Mouse (Mus musculus): ENCODE measurements around the gene Mllt3. TPM values are rescaled to one million over a fixed set of nuclear protein-coding genes. Genes with fewer than 3 reads are reported as not detected.
A peak's percentile ranks its signal among the peaks of the same experiment; 100 is the strongest.

The Mllt3 gene
- polyA plus RNA-seq, 1 experiment from 2014 or later = 59.0 TPM

DNA sequence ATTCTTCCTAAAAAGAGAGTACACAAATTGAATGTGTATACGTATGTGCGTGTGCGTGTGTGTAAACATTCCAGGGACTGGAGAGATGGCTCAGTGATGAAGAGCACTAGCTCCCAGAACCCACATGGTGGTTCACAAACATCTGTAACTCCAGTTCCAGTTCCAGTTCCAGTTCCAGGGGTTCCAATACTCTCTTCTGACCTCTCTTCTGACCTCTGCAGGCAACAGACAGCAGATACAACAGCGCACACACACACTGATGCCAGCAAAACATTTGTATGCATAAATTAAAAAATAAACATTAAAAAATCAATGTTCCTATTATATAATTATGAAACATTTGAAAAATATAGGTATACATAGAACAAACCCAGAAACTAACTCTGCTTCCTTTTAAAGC lies 258.6 kb downstream of the Mllt3 start:
- H3K27me3 ChIP-seq (replicated peaks; ENCODE audit: control insufficient read depth, insufficient read depth, low read length) = no peaks in the 10 kb centered on the region
- H3K27ac ChIP-seq (ENCODE audit: low read depth, low read length) = no peak overlapping the region
- no peaks in the 10 kb centered on the region for H3K4me1 ChIP-seq (ENCODE audit: control insufficient read depth, insufficient read depth, low read depth, low read length)
- H3K9ac ChIP-seq (ENCODE audit: low read depth, low read length) = no peak overlapping the region
- WGBS = 91% methylated on average over 4 of the region's 4 CpGs
- H3K36me3 ChIP-seq (ENCODE audit: control insufficient read depth, insufficient read depth, low read length) = peaks cover 6% of the 10 kb centered on the region
- no peak overlapping the region for H3K4me3 ChIP-seq (ENCODE audit: low read length)
- H3K9me3 ChIP-seq (ENCODE audit: control insufficient read depth, low read length) = no peaks in the 10 kb centered on the region
- no peak overlapping the region for H3K4me2 ChIP-seq (ENCODE audit: low read length)
- no peak for ATAC-seq

GRCm38 (mm10) chr4:87767711-87768561 lies 265.2 kb downstream of the Mllt3 start:
- Histone ChIP-seq H3K36me3 (ENCODE audit: control insufficient read depth, insufficient read depth, low read length) (no peaks in the 10 kb centered on the region; the same call in 1 of the 2 replicates), H3K4me2 (ENCODE audit: low read length) (no peak overlapping the region), H3K9me3 (ENCODE audit: control insufficient read depth, low read length) (no peaks in the 10 kb centered on the region), H3K27ac (ENCODE audit: low read depth, low read length) (no peak overlapping the region), H3K27me3 (replicated peaks; ENCODE audit: control insufficient read depth, insufficient read depth, low read length) (no peaks in the 10 kb centered on the region), H3K9ac (ENCODE audit: low read depth, low read length) (no peak overlapping the region), H3K4me1 (ENCODE audit: control insufficient read depth, insufficient read depth, low read depth, low read length) (no peaks in the 10 kb centered on the region), H3K4me3 (ENCODE audit: low read length) (no peak overlapping the region)
- ATAC-seq = peak; percentile 64
- whole genome bisulfite sequencing = 27% methylated on average over 11 of the region's 11 CpGs

- ATAC-seq = no peak
- Histone ChIP-seq H3K27me3 (replicated peaks; ENCODE audit: control insufficient read depth, insufficient read depth, low read length) (no peaks in the 10 kb centered on the region), H3K4me2 (ENCODE audit: low read length) (no peak overlapping the region), H3K9ac (ENCODE audit: low read depth, low read length) (no peak overlapping the region), H3K4me3 (ENCODE audit: low read length) (no peak overlapping the region), H3K9me3 (ENCODE audit: control insufficient read depth, low read length) (no peaks in the 10 kb centered on the region), H3K36me3 (ENCODE audit: control insufficient read depth, insufficient read depth, low read length) (no peaks in the 10 kb centered on the region), H3K4me1 (ENCODE audit: control insufficient read depth, insufficient read depth, low read depth, low read length) (no peaks in the 10 kb centered on the region), H3K27ac (ENCODE audit: low read depth, low read length) (no peak overlapping the region)
- WGBS = 56% methylated on average over 3 of the region's 3 CpGs
These were observed 267.4 kb downstream of the Mllt3 start for GRCm38 (mm10) chr4:87765729-87766128.

DNA sequence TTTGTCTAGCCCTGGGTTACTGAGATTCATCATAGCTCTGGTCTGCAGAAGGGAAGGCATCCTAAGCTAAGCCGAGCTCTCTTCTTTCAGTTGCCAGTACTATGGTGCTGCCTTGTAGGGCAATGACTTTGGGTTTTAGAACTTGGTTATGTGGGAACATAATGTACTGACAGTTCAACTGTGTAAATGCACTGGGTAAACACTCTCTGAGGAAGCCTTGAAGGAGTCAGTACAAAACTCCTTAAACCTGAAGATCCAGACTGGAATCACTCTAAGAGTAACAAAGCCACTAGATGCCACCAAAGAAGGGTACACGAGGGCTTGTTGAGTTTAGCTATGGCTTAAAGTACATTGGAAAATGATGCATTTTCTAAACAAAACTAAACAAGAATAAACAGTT lies 272.1 kb downstream of the Mllt3 start:
- Histone ChIP-seq H3K27me3 (replicated peaks; ENCODE audit: control insufficient read depth, insufficient read depth, low read length) (no peaks in the 10 kb centered on the region), H3K36me3 (ENCODE audit: control insufficient read depth, insufficient read depth, low read length) (no peaks in the 10 kb centered on the region), H3K4me2 (ENCODE audit: low read length) (no peak overlapping the region), H3K27ac (ENCODE audit: low read depth, low read length) (no peak overlapping the region), H3K4me1 (ENCODE audit: control insufficient read depth, insufficient read depth, low read depth, low read length) (no peaks in the 10 kb centered on the region), H3K9ac (ENCODE audit: low read depth, low read length) (no peak overlapping the region), H3K9me3 (ENCODE audit: control insufficient read depth, low read length) (no peaks in the 10 kb centered on the region), H3K4me3 (ENCODE audit: low read length) (no peak overlapping the region)
- 87% methylated on average over 2 of the region's 2 CpGs for WGBS
- no peak for ATAC-seq

DNA sequence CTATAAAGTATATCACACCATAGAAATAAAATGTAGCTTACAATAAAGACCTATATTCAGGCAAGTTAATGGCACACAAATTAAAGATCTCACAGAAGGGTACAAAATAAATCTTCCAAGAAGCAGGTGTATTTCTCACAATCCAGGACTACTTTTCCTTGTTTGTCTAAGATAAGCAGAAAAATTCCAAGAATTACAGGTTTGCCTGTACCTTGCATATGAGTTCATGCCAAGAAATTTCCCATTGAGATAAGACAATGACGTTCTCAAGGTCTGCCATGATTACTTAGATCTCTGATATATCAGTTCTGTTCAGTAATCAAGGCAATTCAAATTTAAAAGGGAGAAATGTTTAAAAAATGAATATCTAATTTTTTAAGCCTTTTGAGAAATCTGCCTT lies 272.9 kb downstream of the Mllt3 start:
- no peak overlapping the region for H3K27ac ChIP-seq (ENCODE audit: low read depth, low read length)
- WGBS = 91% methylated on average over 1 of the region's 1 CpGs
- no peaks in the 10 kb centered on the region for H3K27me3 ChIP-seq (replicated peaks; ENCODE audit: control insufficient read depth, insufficient read depth, low read length)
- no peak overlapping the region for H3K4me2 ChIP-seq (ENCODE audit: low read length)
- H3K36me3 ChIP-seq (ENCODE audit: control insufficient read depth, insufficient read depth, low read length) = no peaks in the 10 kb centered on the region
- H3K4me1 ChIP-seq (ENCODE audit: control insufficient read depth, insufficient read depth, low read depth, low read length) = no peaks in the 10 kb centered on the region
- no peak overlapping the region for H3K9ac ChIP-seq (ENCODE audit: low read depth, low read length)
- no peaks in the 10 kb centered on the region for H3K9me3 ChIP-seq (ENCODE audit: control insufficient read depth, low read length)
- H3K4me3 ChIP-seq (ENCODE audit: low read length) = no peak overlapping the region
- ATAC-seq = no peak

DNA sequence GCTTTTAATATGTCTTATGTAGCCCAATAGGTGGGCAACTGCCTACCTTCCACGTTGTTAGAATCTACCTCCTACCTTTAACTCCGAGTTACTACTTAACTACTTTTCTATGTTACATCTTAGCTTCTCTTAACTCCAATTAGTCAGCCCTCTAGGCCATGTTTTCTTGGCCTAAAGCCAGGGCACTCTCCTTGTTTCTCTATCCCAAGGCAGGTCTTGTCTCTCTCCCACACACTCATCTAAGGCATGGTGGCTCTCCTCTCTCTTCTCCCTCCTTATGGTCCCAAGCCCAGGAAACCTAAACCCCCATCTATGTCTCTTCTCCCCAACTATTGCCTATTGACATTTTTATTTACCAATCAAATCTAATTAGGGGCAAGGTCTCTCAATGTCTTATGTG lies 273.5 kb downstream of the Mllt3 start:
- WGBS = 90% methylated on average over 2 of the region's 2 CpGs
- H3K4me3 ChIP-seq (ENCODE audit: low read length) = no peak overlapping the region
- no peak overlapping the region for H3K4me2 ChIP-seq (ENCODE audit: low read length)
- ATAC-seq = no peak
- no peak overlapping the region for H3K9ac ChIP-seq (ENCODE audit: low read depth, low read length)
- H3K27ac ChIP-seq (ENCODE audit: low read depth, low read length) = no peak overlapping the region
- no peaks in the 10 kb centered on the region for H3K9me3 ChIP-seq (ENCODE audit: control insufficient read depth, low read length)
- H3K36me3 ChIP-seq (ENCODE audit: control insufficient read depth, insufficient read depth, low read length) = no peaks in the 10 kb centered on the region
- no peaks in the 10 kb centered on the region for H3K4me1 ChIP-seq (ENCODE audit: control insufficient read depth, insufficient read depth, low read depth, low read length)
- no peaks in the 10 kb centered on the region for H3K27me3 ChIP-seq (replicated peaks; ENCODE audit: control insufficient read depth, insufficient read depth, low read length)

- no peak for ATAC-seq
- no peaks in the 10 kb centered on the region for H3K4me1 ChIP-seq (ENCODE audit: control insufficient read depth, insufficient read depth, low read depth, low read length)
- no peaks in the 10 kb centered on the region for H3K36me3 ChIP-seq (ENCODE audit: control insufficient read depth, insufficient read depth, low read length)
- H3K27me3 ChIP-seq (replicated peaks; ENCODE audit: control insufficient read depth, insufficient read depth, low read length) = no peaks in the 10 kb centered on the region
- no peak overlapping the region for H3K4me2 ChIP-seq (ENCODE audit: low read length)
- H3K27ac ChIP-seq (ENCODE audit: low read depth, low read length) = no peak overlapping the region
- WGBS = 95% methylated on average over 6 of the region's 6 CpGs
- H3K9me3 ChIP-seq (ENCODE audit: control insufficient read depth, low read length) = no peaks in the 10 kb centered on the region
- no peak overlapping the region for H3K4me3 ChIP-seq (ENCODE audit: low read length)
- no peak overlapping the region for H3K9ac ChIP-seq (ENCODE audit: low read depth, low read length)
These were observed 274.1 kb downstream of the Mllt3 start for GRCm38 (mm10) chr4:87759110-87759509.

- Histone ChIP-seq H3K4me3 (ENCODE audit: low read length) (no peak overlapping the region), H3K36me3 (ENCODE audit: control insufficient read depth, insufficient read depth, low read length) (no peaks in the 10 kb centered on the region), H3K9ac (ENCODE audit: low read depth, low read length) (no peak overlapping the region), H3K4me2 (ENCODE audit: low read length) (no peak overlapping the region), H3K27ac (ENCODE audit: low read depth, low read length) (no peak overlapping the region), H3K9me3 (ENCODE audit: control insufficient read depth, low read length) (no peaks in the 10 kb centered on the region), H3K27me3 (replicated peaks; ENCODE audit: control insufficient read depth, insufficient read depth, low read length) (no peaks in the 10 kb centered on the region), H3K4me1 (ENCODE audit: control insufficient read depth, insufficient read depth, low read depth, low read length) (no peaks in the 10 kb centered on the region; the same call in 1 of the 2 replicates)
- 92% methylated on average over 2 of the region's 2 CpGs for WGBS
- ATAC-seq = no peak
These were observed 281.7 kb downstream of the Mllt3 start for GRCm38 (mm10) chr4:87751515-87751864.

DNA sequence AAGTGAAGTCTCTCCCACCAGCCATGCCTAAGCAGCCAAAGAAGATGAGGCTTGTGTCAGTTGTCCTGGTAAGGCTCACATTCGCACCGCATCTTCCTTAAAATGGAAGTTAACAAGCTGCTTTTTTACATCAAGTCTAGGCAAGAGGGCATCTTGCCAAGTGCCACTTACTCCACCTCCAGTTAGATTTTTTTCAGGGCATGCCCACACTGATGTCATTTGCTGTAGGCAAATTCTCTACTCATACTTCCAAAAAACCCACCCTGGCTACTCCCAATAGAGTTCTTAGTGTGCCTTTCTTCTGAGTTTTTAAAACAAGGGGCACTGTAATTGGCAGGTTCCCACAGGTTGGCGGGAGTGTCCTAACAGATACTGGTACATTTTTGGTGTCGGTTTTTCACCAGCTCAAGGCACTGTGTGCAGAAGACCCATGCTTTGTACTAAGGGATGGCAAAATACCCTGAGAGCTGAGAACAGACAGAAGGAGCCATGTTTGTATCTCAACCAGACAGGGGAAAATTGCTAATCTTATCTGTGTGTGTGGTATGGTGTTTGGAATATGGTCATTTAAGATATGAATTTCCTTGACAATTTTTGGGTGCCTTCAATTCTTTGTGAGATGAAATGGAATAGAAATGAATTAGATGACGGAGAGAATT lies 282.2 kb downstream of the Mllt3 start:
- Histone ChIP-seq H3K27me3 (replicated peaks; ENCODE audit: control insufficient read depth, insufficient read depth, low read length) (no peaks in the 10 kb centered on the region), H3K36me3 (ENCODE audit: control insufficient read depth, insufficient read depth, low read length) (no peaks in the 10 kb centered on the region), H3K27ac (ENCODE audit: low read depth, low read length) (no peak overlapping the region), H3K4me3 (ENCODE audit: low read length) (no peak overlapping the region), H3K9ac (ENCODE audit: low read depth, low read length) (no peak overlapping the region), H3K4me2 (ENCODE audit: low read length) (no peak overlapping the region), H3K9me3 (ENCODE audit: control insufficient read depth, low read length) (no peaks in the 10 kb centered on the region), H3K4me1 (ENCODE audit: control insufficient read depth, insufficient read depth, low read depth, low read length) (no peaks in the 10 kb centered on the region; the same call in 1 of the 2 replicates)
- no peak for ATAC-seq
- WGBS = 91% methylated on average over 5 of the region's 5 CpGs
